Mouse (Mus musculus) stomach, postnatal 0 days (tissue): ENCODE measurements at regions not wholly inside any gene's neighbourhood (a gene's known extent, or its start where the extent isn't known, plus 50 kb on each side); places are given as distances from the start of the nearest gene placed in this dataset.

Experiments used
- CTCF ChIP-seq: IDR thresholded peaks from 2 replicates; pipeline ENCODE4 v1.5.1; 2016; ENCODE audit warnings: antibody characterized with exemption, low read depth, mild to moderate bottlenecking, moderate library complexity
- EP300 ChIP-seq: optimal IDR thresholded peaks from 2 replicates; pipeline ENCODE3; 2016; ENCODE audit warnings: antibody characterized with exemption

- TF ChIP-seq CTCF, result no peak
- TF ChIP-seq EP300, result no peak
These were observed 272.7 kb downstream of the Tbc1d1 start for GRCm38 (mm10) chr5:64428822-64429221.
